Mouse (Mus musculus): ENCODE measurements around the gene Gm20903. TPM values are rescaled to one million over a fixed set of nuclear protein-coding genes. Genes with fewer than 3 reads are reported as not detected.

The Gm20903 gene
- not detected in 2 replicates for polyA plus RNA-seq (2015; fragmentation: Nextera tagmentation; extraction: Ambion mirVana)

GRCm38 (mm10) chrY:73669015-73669414 lies at the start of gene Gm20903:
TSS of gene Gm20903 (plus strand) at chrY:73669315.

Measured in spleen, postnatal 0 days (tissue).